Mouse (Mus musculus) stomach, embryonic 16.5 days (tissue): ENCODE measurements around the gene Tbc1d23. TPM values are rescaled to one million over a fixed set of nuclear protein-coding genes. Genes with fewer than 3 reads are reported as not detected.
A peak's percentile ranks its signal among the peaks of the same experiment; 100 is the strongest.

Source experiments
- ATAC-seq: fragments of 200-750 bp; cut with Nextera tagmentation; 2 replicates; pipeline ENCODE4 v1.8.0; 2017; ENCODE audit warnings: moderate number of reproducible peaks, moderate TSS enrichment; ENCODE audit not compliant: insufficient read depth, low FRiP score
- H3K27ac ChIP-seq: fragments of 300-500 bp; sonication (generic); 2 replicates; pipeline ENCODE4 v1.5.1; 2014; ENCODE audit warnings: low read length
- H3K27me3 ChIP-seq: fragments of 300-500 bp; sonication (generic); 2 replicates; pipeline ENCODE4 v1.6.1; 2014; ENCODE audit warnings: low read length, control low read depth, mixed read lengths; ENCODE audit not compliant: control insufficient read depth, insufficient read depth
- H3K36me3 ChIP-seq: fragments of 300-500 bp; sonication (generic); 2 replicates; pipeline ENCODE4 v1.6.1; 2014; ENCODE audit warnings: low read length; ENCODE audit not compliant: control insufficient read depth, insufficient read depth
- H3K4me1 ChIP-seq: fragments of 300-500 bp; sonication (generic); 2 replicates; pipeline ENCODE4 v1.6.1; 2014; ENCODE audit warnings: low read length, control low read depth, mixed read lengths; ENCODE audit not compliant: control insufficient read depth, insufficient read depth
- H3K4me2 ChIP-seq: fragments of 300-500 bp; sonication (generic); 2 replicates; pipeline ENCODE4 v1.6.1; 2014; ENCODE audit warnings: low read depth, low read length, mixed read lengths
- H3K4me3 ChIP-seq: fragments of 300-500 bp; sonication (generic); replicated peaks from 2 replicates; pipeline ENCODE4 v1.5.1; 2014; ENCODE audit warnings: mild to moderate bottlenecking, low read length
- H3K9ac ChIP-seq: fragments of 300-500 bp; sonication (generic); 2 replicates; pipeline ENCODE4 v1.6.1; 2014; ENCODE audit warnings: low read length
- H3K9me3 ChIP-seq: fragments of 300-500 bp; sonication (generic); replicated peaks from 2 replicates; pipeline ENCODE4 v1.6.1; 2016; ENCODE audit warnings: low read length, control low read depth; ENCODE audit not compliant: control insufficient read depth
- WGBS: fragments of 180-500 bp; shearing (Covaris S2); extraction: QIAGEN DNeasy Blood & Tissue Kit; methylation state at CpG from one replicate; pipeline ENCODE4 v1.1.7; 2014; 5-methylcytosine and 5-hydroxymethylcytosine counted together
- polyA plus RNA-seq: library from polyadenylated mRNA; unstranded; fragments of >200 nt; fragmentation: Nextera tagmentation; extraction: Ambion mirVana; gene quantifications from 2 replicates; pipeline ENCODE4 v1.2.1, GENCODE M21; 2015

Tbc1d23 gene
- polyA plus RNA-seq, 1 experiment from 2014 or later, result 27.9 TPM

DNA sequence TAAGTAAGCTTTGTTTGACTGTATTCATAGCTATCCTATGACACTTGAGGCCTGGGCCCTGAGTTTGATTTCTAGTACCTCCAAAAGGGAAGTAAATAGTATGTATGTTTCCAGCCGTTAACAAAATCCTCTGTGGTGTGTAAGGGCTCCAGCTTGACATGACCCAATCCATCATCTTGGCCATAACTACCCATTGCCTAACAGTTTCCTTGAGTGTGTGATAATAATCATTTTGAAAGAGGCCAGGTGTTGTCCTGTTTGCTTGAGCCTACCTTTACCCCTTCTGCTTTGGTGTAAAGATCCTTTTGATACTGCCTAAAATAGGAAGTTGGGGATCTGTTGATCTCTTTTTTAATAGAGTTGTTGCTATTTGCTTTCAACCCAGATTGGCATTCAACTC lies 99.0 kb downstream of the Tbc1d23 start:
- H3K27ac ChIP-seq, result no peak overlapping the region
- WGBS, result 23% methylated on average over 1 of the region's 1 CpGs
- no peaks in the 10 kb centered on the region for H3K27me3 ChIP-seq
- no peaks in the 10 kb centered on the region for H3K9me3 ChIP-seq
- H3K4me3 ChIP-seq, result no peak overlapping the region
- peaks cover 7% of the 10 kb centered on the region for H3K4me1 ChIP-seq
- no peak overlapping the region for H3K9ac ChIP-seq
- 0 out of 2 replicates have a peak, but pooled peaks cover 3% of the 10 kb centered on the region for H3K36me3 ChIP-seq
- no peak for ATAC-seq
- H3K4me2 ChIP-seq, result no peak overlapping the region

DNA sequence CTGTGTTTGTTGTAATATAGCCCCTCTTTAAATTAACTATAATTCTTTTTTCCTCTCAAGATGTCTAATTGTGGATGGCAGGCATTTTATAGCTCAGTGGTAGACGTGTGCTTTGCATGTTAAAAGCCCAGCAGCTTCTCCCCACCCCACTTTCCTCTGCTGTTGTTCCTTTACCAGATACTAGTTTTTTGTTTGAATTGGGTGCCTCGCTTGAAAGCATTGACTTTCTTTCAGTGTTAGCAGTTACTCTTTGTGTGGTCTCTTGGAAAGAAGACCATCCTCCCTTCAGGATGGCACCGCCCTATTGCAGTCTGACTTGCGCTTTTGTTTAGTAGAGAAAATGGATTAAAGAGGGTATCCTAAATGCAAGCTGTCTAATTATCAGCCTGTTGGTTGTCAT lies 99.8 kb downstream of the Tbc1d23 start:
- H3K36me3 ChIP-seq, result no peaks in the 10 kb centered on the region
- H3K4me2 ChIP-seq, result no peak overlapping the region
- peaks cover 8% of the 10 kb centered on the region for H3K4me1 ChIP-seq
- H3K9ac ChIP-seq, result no peak overlapping the region
- ATAC-seq, result no peak
- 77% methylated on average over 4 of the region's 4 CpGs for WGBS
- no peak overlapping the region for H3K4me3 ChIP-seq
- H3K27me3 ChIP-seq, result no peaks in the 10 kb centered on the region
- H3K27ac ChIP-seq, result no peak overlapping the region
- H3K9me3 ChIP-seq, result no peaks in the 10 kb centered on the region

DNA sequence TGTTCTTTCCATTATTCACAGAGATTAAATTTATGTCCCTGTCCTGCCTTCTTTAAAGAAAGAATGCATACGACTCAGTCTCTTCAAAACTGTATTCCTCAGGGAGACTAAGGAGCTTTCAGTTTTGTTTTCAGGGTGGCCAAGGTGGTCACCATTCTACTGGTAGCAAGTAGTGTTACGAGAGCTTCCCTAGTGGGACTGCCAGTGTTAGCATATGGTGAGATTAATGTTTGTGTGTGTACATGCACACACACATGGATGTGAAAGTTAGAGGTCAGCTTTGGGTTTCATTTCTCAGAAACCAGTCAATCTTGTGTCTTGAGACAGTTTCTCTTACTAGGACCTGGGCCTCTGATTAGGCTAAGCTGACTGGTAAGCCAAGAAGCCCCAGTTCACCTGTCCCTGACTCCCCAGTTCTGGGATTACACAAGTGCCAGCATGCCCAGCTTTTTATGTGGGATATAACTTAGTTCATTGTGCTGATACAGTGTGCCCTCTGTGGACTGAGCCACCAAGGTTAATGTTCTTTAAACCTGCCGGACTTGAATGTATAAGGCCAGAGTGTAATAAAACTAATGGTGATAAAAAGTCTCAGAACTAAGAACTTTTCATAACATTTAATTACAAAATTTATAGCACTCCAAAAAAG lies 100.4 kb downstream of the Tbc1d23 start:
- Histone ChIP-seq H3K27ac (peak overlapping the region; percentile 52; the same call in 1 of the 2 replicates), H3K27me3 (no peaks in the 10 kb centered on the region), H3K4me1 (peaks cover 11% of the 10 kb centered on the region), H3K4me3 (no peak overlapping the region), H3K36me3 (no peaks in the 10 kb centered on the region), H3K4me2 (no peak overlapping the region), H3K9ac (no peak overlapping the region), H3K9me3 (no peaks in the 10 kb centered on the region)
- WGBS, result 67% methylated on average over 3 of the region's 3 CpGs
- no peak for ATAC-seq

DNA sequence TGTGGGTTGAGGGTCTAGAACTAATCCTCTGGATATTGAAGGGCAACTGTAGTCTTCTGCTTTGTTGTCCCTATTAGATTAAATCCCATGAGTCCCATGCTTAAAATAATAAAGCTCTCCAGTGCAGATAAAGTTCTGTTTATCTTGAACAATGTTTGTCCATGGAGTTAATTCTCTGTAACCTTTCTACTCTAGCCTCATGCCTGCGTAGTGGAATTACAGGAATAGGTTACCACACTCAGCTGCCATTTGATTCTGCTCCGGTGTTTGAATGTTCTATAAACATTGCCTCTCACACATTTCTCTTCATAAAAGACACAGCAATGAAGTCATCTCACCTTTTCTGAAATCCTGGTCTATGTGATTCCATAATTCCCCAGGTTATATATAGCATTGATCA lies 103.5 kb downstream of the Tbc1d23 start:
- Histone ChIP-seq H3K9ac (no peak overlapping the region), H3K27me3 (no peaks in the 10 kb centered on the region), H3K4me1 (peaks cover 22% of the 10 kb centered on the region), H3K36me3 (no peaks in the 10 kb centered on the region), H3K4me2 (no peak overlapping the region), H3K9me3 (no peaks in the 10 kb centered on the region), H3K4me3 (no peak overlapping the region), H3K27ac (no peak overlapping the region)
- WGBS, result 39% methylated on average over 2 of the region's 2 CpGs
- ATAC-seq, result no peak

DNA sequence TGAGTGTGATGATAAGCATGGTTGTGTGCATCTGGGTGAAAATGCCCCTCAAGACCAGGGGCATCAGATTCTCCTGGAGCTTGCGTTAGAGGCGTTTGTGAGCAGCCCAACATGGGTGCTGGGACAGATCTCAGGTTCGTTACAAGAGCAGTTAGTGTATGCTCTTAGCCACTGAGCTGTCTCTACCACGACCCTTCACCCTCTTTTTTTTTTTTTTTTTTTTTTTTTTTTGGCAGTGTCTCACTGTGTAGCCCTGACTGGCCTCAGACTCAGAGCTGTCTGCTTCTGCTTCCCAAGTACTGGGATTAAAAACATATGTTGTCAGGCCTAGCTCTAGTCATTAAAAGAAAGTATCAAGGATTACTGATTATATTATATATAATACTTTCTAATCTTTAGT lies 105.0 kb downstream of the Tbc1d23 start:
- Histone ChIP-seq H3K4me1 (peaks cover 25% of the 10 kb centered on the region), H3K4me2 (no peak overlapping the region), H3K27me3 (no peaks in the 10 kb centered on the region), H3K9ac (no peak overlapping the region), H3K27ac (no peak overlapping the region), H3K36me3 (no peaks in the 10 kb centered on the region), H3K9me3 (no peaks in the 10 kb centered on the region), H3K4me3 (no peak overlapping the region)
- 66% methylated on average over 4 of the region's 4 CpGs for WGBS
- ATAC-seq, result no peak

DNA sequence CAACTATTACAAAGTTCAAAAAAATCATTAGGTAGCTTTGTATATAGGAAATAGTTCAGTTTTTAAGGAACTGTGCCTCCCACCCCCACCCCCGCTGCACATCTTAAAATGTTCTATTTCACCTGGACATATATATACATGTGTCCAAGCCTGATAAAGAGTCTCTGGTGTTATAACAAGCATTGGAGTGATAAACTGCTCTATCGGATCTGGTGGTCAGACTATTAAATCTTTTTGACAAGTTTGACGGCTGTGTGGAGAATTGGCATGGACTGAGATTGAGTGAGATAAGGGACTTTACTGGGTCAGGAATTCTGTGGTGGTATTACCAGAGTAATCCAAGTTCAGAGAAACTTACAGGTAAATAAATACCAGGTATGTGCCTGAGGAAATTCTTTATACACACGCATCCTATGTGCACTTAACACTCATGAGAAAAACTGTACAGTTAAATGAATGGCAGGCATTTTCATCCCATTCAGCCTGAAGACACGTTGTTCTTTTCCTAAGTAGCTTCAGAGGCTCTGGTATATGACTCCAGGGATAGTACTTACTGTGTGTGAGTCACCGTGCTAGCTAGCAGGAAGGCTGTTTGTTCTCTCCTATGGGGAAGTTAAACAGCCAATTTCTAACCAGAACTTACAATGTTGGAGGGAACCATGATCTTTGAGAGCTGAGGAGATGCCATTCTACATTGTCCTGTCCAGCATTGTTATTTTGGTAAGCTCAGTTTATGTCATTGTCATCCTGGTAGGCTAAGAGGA lies 108.4 kb downstream of the Tbc1d23 start:
- H3K4me2 ChIP-seq, result peak overlapping the region; percentile 76
- peak overlapping the region; percentile 65 for H3K4me3 ChIP-seq
- H3K9ac ChIP-seq, result peak overlapping the region; percentile 93
- no peaks in the 10 kb centered on the region; the same call in 1 of the 2 replicates for H3K27me3 ChIP-seq
- H3K36me3 ChIP-seq, result no peaks in the 10 kb centered on the region
- peaks cover 22% of the 10 kb centered on the region for H3K4me1 ChIP-seq
- WGBS, result 29% methylated on average over 6 of the region's 6 CpGs
- no peaks in the 10 kb centered on the region for H3K9me3 ChIP-seq
- ATAC-seq, result no peak
- H3K27ac ChIP-seq, result no peak overlapping the region

DNA sequence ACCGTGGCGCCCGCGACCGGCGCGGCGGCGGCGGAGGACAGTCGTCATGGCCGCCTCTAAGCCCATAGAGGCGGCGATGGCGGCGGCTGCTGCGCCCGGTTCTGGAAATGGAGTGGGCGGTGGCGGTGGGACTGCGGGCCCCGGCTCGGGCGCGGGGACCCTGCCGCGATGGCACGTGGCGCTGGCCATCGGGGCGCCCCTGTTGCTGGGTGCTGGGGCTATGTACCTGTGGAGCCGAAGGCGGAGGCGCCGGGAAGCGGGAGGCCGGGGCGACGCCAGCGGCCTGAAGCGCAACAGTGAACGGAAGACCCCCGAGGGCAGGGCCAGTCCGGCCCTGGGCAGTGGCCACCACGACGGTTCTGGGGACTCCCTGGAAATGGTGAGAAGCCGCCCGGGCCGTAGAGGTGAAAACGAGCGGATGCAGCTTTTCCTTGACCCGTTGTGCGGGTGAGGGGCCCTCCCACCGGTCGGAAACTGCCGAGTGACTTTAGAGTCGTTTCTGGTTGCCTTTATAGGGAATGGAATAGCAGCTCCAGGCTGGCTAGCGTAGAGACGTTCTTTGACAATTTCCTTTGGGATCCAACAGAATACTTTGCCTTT lies 109.4 kb downstream of the Tbc1d23 start:
- H3K27ac ChIP-seq, result peak overlapping the region; percentile 96
- peak overlapping the region; percentile 93 for H3K9ac ChIP-seq
- WGBS, result under 1% methylated on average over 59 of the region's 59 CpGs
- H3K36me3 ChIP-seq, result no peaks in the 10 kb centered on the region
- peak overlapping the region; percentile 76 for H3K4me2 ChIP-seq
- H3K27me3 ChIP-seq, result no peaks in the 10 kb centered on the region; the same call in 1 of the 2 replicates
- no peaks in the 10 kb centered on the region for H3K9me3 ChIP-seq
- peak overlapping the region; percentile 65 for H3K4me3 ChIP-seq
- ATAC-seq, result no peak; the same call in 1 of the 2 replicates
- peaks cover 16% of the 10 kb centered on the region for H3K4me1 ChIP-seq

DNA sequence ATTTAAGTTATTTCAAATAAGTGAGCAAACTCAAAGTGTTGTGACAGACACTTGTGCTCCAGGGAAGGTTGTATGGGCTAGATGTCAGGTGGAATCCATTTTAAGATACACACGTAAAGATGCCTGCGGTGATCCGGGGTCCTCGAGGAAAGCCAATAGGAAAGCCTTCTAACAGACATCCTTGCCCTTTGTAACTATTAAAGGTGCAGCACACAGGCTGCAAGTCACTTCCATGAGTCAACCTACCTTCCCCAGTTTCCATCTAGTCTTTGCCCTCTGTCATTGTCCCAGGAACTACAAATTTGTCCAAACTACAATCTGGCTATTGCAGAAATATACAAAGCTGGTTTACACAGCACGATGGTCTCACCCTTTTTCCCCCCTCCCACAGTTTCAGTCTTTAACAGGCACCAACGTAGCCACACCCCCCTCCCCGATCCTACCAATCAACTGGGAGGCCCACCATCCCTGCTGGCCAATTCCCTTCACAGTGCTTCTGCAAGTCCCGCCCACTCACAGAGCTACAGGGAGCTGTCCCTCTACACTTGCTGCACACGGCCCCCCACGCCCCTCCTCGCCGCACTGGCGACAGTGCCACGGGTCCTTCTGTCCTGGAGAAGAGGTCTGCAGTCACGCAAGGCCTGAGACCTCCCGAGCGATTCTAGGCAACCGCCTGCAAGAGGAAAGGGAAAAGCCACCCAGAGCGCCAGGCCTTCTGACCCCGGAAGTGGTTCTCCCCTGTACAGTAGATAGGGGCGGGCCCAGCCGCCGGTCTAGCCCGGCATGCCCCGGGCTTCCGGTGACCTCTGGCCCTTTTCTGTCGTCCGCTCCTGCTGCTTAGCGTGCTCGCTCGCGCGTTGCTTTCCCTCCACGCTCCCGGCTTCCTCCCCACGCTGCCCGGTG lies 110.1 kb downstream of the Tbc1d23 start, which contains the start of gene Tomm70a:
Tomm70a (plus strand) TSS at position 791 of the 903 bp plus-strand sequence.
- peak within 1 kb of the TSS; percentile 93 for H3K9ac ChIP-seq
- under 1% methylated on average over 37 of the region's 37 CpGs for whole genome bisulfite sequencing
- H3K4me1 ChIP-seq, result peaks cover 15% of the 10 kb centered on the region
- no peaks in the 10 kb centered on the region for H3K36me3 ChIP-seq
- H3K4me3 ChIP-seq, result peak within 1 kb of the TSS; percentile 65
- H3K27me3 ChIP-seq, result no peaks in the 10 kb centered on the region; the same call in 1 of the 2 replicates
- ATAC-seq, result peak; percentile 98
- peak within 1 kb of the TSS; percentile 76 for H3K4me2 ChIP-seq
- H3K27ac ChIP-seq, result peak within 1 kb of the TSS; percentile 96
- H3K9me3 ChIP-seq, result no peaks in the 10 kb centered on the region
